Comparison of ENCODE assay signal across 8 mouse cellular contexts in genomic region chr19:41481887-41482189, GRCm38 (mm10). TPM values are rescaled to one million over a fixed set of nuclear protein-coding genes. Genes with fewer than 3 reads are reported as not detected.
A peak's percentile ranks its signal among the peaks of the same experiment; 100 is the strongest.
DNase-seq lines count a peak whose midpoint lies in the region; ATAC-seq and TF ChIP-seq lines count a peak whose summit lies in the region.

No protein-coding gene starts in this region.

- 4% methylated on average over 6 of the region's 6 CpGs for WGBS in limb, embryonic 15.5 days
- WGBS in stomach, embryonic 16.5 days: 3% methylated on average over 6 of the region's 6 CpGs

- H3K4me3 ChIP-seq in erythroblast, embryonic 14.5 days (replicated peaks): peak overlapping the region; percentile 100
- peak overlapping the region; percentile 93 for H3K4me3 ChIP-seq in testis, adult 2 months (ENCODE audit: control insufficient read depth, low read depth, low read length)
- H3K4me3 ChIP-seq in limb, embryonic 15.5 days: peak overlapping the region; percentile 91
- H3K4me3 ChIP-seq in stomach, embryonic 16.5 days (replicated peaks; ENCODE audit: low read length): peak overlapping the region; percentile 72

- H3K27ac ChIP-seq in testis, adult 2 months (ENCODE audit: control insufficient read depth, insufficient read depth, low read depth, low read length): peak overlapping the region; percentile 79
- peak overlapping the region; percentile 99 for H3K27ac ChIP-seq in limb, embryonic 15.5 days
- peak overlapping the region; percentile 99 for H3K27ac ChIP-seq in stomach, embryonic 16.5 days (ENCODE audit: low read length)

- H3K36me3 ChIP-seq in erythroblast, embryonic 14.5 days (ENCODE audit: control insufficient read depth): no peaks in the 10 kb centered on the region; the same call in 1 of the 2 replicates
- no peaks in the 10 kb centered on the region for H3K36me3 ChIP-seq in testis, adult 2 months (ENCODE audit: control insufficient read depth, insufficient read depth, low read length)
- H3K36me3 ChIP-seq in limb, embryonic 15.5 days: no peaks in the 10 kb centered on the region
- H3K36me3 ChIP-seq in stomach, embryonic 16.5 days (ENCODE audit: control insufficient read depth, insufficient read depth, low read length): no peaks in the 10 kb centered on the region

- no peak for TF ChIP-seq CTCF in testis, adult 2 months (IDR thresholded peaks at IDR 0.05; ENCODE audit: control insufficient read depth, insufficient read depth, insufficient replicate concordance, low read depth, low read length)

- peaks cover 32% of the 10 kb centered on the region for H3K4me1 ChIP-seq in erythroblast, embryonic 14.5 days (ENCODE audit: control insufficient read depth)
- H3K4me1 ChIP-seq in testis, adult 2 months (ENCODE audit: control insufficient read depth, insufficient read depth, low read length): peaks cover 7% of the 10 kb centered on the region
- H3K4me1 ChIP-seq in limb, embryonic 15.5 days: peaks cover 18% of the 10 kb centered on the region
- peaks cover 11% of the 10 kb centered on the region for H3K4me1 ChIP-seq in stomach, embryonic 16.5 days (ENCODE audit: control insufficient read depth, insufficient read depth, low read length)

- peak overlapping the region; percentile 66 for H3K4me2 ChIP-seq in limb, embryonic 15.5 days
- peak overlapping the region; percentile 60 for H3K4me2 ChIP-seq in stomach, embryonic 16.5 days (ENCODE audit: low read depth, low read length)

- ATAC-seq in erythroblast, adult 5-6 weeks (replicated peaks; ENCODE audit: low FRiP score, poor library complexity, severe bottlenecking): no peak
- no peak for ATAC-seq in limb, embryonic 15.5 days (ENCODE audit: insufficient number of reproducible peaks, low FRiP score, low TSS enrichment, low read depth)
- ATAC-seq in stomach, embryonic 16.5 days (ENCODE audit: insufficient read depth, low FRiP score): no peak

- peaks cover 16% of the 10 kb centered on the region for H3K27me3 ChIP-seq in erythroblast, embryonic 14.5 days (ENCODE audit: control insufficient read depth)
- no peaks in the 10 kb centered on the region for H3K27me3 ChIP-seq in testis, adult 2 months (ENCODE audit: control insufficient read depth, insufficient read depth, low read length)
- H3K27me3 ChIP-seq in limb, embryonic 15.5 days: no peaks in the 10 kb centered on the region
- H3K27me3 ChIP-seq in stomach, embryonic 16.5 days (ENCODE audit: control insufficient read depth, insufficient read depth, low read length): no peaks in the 10 kb centered on the region

- no peak for TF ChIP-seq POLR2A in testis, adult 2 months (IDR thresholded peaks at IDR 0.05; ENCODE audit: control insufficient read depth, low read depth, low read length)

- DNase-seq in testis, postnatal 10 days (ENCODE audit: low spot score): no peak
- no peak for DNase-seq in layer of hippocampus, postnatal 14 days (ENCODE audit: low spot score in 2 of 2)
- DNase-seq in urinary bladder, postnatal 25 days (ENCODE audit: low spot score): no peak

- no peaks in the 10 kb centered on the region for H3K9me3 ChIP-seq in erythroblast, embryonic 14.5 days (ENCODE audit: control insufficient read depth, low read length)
- H3K9me3 ChIP-seq in limb, embryonic 15.5 days: no peaks in the 10 kb centered on the region
- no peaks in the 10 kb centered on the region for H3K9me3 ChIP-seq in stomach, embryonic 16.5 days (replicated peaks; ENCODE audit: control insufficient read depth, low read length)

- H3K9ac ChIP-seq in limb, embryonic 15.5 days: peak overlapping the region; percentile 84
- H3K9ac ChIP-seq in stomach, embryonic 16.5 days (ENCODE audit: low read length): peak overlapping the region; percentile 81

RNA-seq across cellular contexts. Expression of gene Lcor, which starts 0.6 kb away (rescaled TPM):
- 0.16 and 0.24 TPM in 2 replicates for polyA plus RNA-seq in erythroblast, embryonic 14.5 days (2012)
- total RNA-seq in erythroblast, adult 5-6 weeks (2015; ENCODE audit: low replicate concordance): 57.1 and 63.6 TPM in 2 replicates
- total RNA-seq in erythroblast, adult 5-6 weeks (2017; ENCODE audit: low replicate concordance): 136 and 155 TPM in 2 replicates
- polyA plus RNA-seq in testis, adult 2 months (2012; rRNA removed): 1.1 and 1.2 TPM in 2 replicates
- 8.2 and 8.7 TPM in 2 replicates for polyA plus RNA-seq in limb, embryonic 15.5 days (2015; fragmentation: Nextera tagmentation; extraction: Ambion mirVana)
- 17.3 and 17.6 TPM in 2 replicates for polyA plus RNA-seq in stomach, embryonic 16.5 days (2015; fragmentation: Nextera tagmentation; extraction: Ambion mirVana)
- total RNA-seq in layer of hippocampus, postnatal 14 days (2021): 10 to 100 TPM; 15.8 to 16.8 TPM
